Mouse (Mus musculus): ENCODE measurements around the gene Wnt8b. TPM values are rescaled to one million over a fixed set of nuclear protein-coding genes. Genes with fewer than 3 reads are reported as not detected.

Gene Wnt8b
- total RNA-seq, 1 experiment = 0.27 TPM

DNA sequence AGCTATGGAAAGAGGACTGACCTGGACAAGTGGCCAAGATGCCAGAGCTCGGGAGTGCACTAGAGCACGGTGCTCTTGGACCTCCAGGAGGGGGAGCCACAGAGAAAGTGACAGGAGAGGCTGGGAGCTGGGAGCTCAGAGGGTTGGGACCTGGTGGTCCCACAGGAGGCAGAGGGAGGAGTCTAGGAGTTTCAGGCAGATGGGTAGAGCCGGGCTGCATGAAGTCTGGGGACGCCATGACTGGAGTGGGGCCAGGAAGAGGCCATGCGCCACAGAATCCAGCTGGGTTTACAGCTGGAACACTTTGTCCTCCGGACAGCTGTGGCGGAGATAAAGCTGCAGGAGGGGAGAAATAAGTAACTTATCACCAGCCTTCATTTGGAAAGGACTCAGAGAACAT is 25.9 kb downstream of the Wnt8b start:
- in situ Hi-C loops (cut with MboI; ENCODE audit: low sequenced_read_pairs in 2 of 2, unreplicated experiment in 2 of 2) = no loop called here
- DNase-seq (ENCODE audit: low read depth, low spot score) = peak; percentile 65
- H3K9me3 ChIP-seq (ENCODE audit: control insufficient read depth, insufficient read depth, low read depth, low read length) = no peaks in the 10 kb centered on the region
- H3K36me3 ChIP-seq (ENCODE audit: control insufficient read depth, insufficient read depth, low read length, poor library complexity, severe bottlenecking) = no peaks in the 10 kb centered on the region
- no peak overlapping the region for H3K4me3 ChIP-seq (ENCODE audit: insufficient read depth in 1 of 2, low read depth in 1 of 2, low read length in 2 of 2, poor library complexity in 1 of 2, severe bottlenecking in 1 of 2)
- H3K9ac ChIP-seq (ENCODE audit: insufficient read depth, low read depth, low read length, poor library complexity, severe bottlenecking) = no peak overlapping the region; the same call in 1 of the 2 replicates
- H3K27ac ChIP-seq (ENCODE audit: insufficient read depth, low read depth, low read length, poor library complexity, severe bottlenecking) = no peak overlapping the region; the same call in 1 of the 2 replicates
- H3K4me1 ChIP-seq (ENCODE audit: control insufficient read depth in 2 of 2, insufficient read depth in 2 of 2, low read length in 2 of 2, poor library complexity in 1 of 2) = peaks cover 0 to 12% of the 10 kb centered on the region in 2 experiments; a peak in 2 of 4 replicates
- TF ChIP-seq MAFK (IDR thresholded peaks at IDR 0.05; ENCODE audit: insufficient read depth, low read depth, low read length) (no peak), CHD2 (IDR thresholded peaks at IDR 0.05; ENCODE audit: low read depth, low read length) (no peak), ZC3H11A (IDR thresholded peaks at IDR 0.05; ENCODE audit: borderline replicate concordance, low read depth, low read length) (no peak), ZNF384 (IDR thresholded peaks at IDR 0.05; ENCODE audit: low read depth, low read length) (no peak), HCFC1 (IDR thresholded peaks at IDR 0.05; ENCODE audit: borderline replicate concordance, insufficient read depth, low read length) (no peak)

DNA sequence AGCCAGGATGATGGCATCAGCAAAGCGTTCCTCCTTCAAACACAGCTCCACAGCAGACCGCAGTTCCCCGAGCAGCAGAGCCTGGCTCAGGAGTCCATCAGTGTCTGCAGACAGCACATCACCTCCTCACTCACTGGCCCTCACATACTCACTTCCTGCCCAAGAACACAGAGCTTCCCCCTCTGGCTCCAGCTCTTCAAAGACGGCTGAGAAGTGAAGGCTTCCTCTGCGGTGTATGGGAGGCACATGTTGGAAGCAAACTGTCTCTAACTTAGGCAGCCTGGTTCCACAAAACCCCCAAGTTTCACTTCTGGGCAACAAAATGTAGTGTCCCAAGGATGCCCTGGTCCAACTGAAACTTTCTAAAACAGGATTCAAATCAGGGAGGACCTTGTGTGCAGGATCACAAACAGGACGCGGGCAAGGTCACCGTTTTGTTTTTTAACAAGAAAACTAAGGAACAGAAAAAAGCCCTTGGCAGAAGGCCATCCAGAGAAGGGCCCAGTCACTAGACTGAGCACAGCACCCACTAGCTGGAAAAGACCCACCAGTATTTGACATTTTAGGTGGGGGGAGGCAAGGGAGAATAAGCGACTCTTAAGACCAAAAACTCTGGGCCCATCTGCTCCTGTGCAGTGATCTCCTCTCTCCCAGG is 32.4 kb downstream of the Wnt8b start:
- DNase-seq (ENCODE audit: low read depth, low spot score) = no peak
- in situ Hi-C loops (cut with MboI; ENCODE audit: low sequenced_read_pairs in 2 of 2, unreplicated experiment in 2 of 2) = no loop called here
- Histone ChIP-seq H3K4me3 (ENCODE audit: insufficient read depth in 1 of 2, low read depth in 1 of 2, low read length in 2 of 2, poor library complexity in 1 of 2, severe bottlenecking in 1 of 2) (no peak overlapping the region), H3K36me3 (ENCODE audit: control insufficient read depth, insufficient read depth, low read length, poor library complexity, severe bottlenecking) (no peaks in the 10 kb centered on the region; the same call in 1 of the 2 replicates), H3K4me1 (ENCODE audit: control insufficient read depth in 2 of 2, insufficient read depth in 2 of 2, low read length in 2 of 2, poor library complexity in 1 of 2) (no peaks in the 10 kb centered on the region), H3K9me3 (ENCODE audit: control insufficient read depth, insufficient read depth, low read depth, low read length) (no peaks in the 10 kb centered on the region), H3K27ac (ENCODE audit: insufficient read depth, low read depth, low read length, poor library complexity, severe bottlenecking) (no peak overlapping the region), H3K9ac (ENCODE audit: insufficient read depth, low read depth, low read length, poor library complexity, severe bottlenecking) (no peak overlapping the region)
- TF ChIP-seq HCFC1 (IDR thresholded peaks at IDR 0.05; ENCODE audit: borderline replicate concordance, insufficient read depth, low read length) = no peak
- TF ChIP-seq CHD2 (IDR thresholded peaks at IDR 0.05; ENCODE audit: low read depth, low read length) = no peak
- no peak for TF ChIP-seq MAFK (IDR thresholded peaks at IDR 0.05; ENCODE audit: insufficient read depth, low read depth, low read length)
- no peak for TF ChIP-seq ZNF384 (IDR thresholded peaks at IDR 0.05; ENCODE audit: low read depth, low read length)
- no peak for TF ChIP-seq ZC3H11A (IDR thresholded peaks at IDR 0.05; ENCODE audit: borderline replicate concordance, low read depth, low read length)

DNA sequence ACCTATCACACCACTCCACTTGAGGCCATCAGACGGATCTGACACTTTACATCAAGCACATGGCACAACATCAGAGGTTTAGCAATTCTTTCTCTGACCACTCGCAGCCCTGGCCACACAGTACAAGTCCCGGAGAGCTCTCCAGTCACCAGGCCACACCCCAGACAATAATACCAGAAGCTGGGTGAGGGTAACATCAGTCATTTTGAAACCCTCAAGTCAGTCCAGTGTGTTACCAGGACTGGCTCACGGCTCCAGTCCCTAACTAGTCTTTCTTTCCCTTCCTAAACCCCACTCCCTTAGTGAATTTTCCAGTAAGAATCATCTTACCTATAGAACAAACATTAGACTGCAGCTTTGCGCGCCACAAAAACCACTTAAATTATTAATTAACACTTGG is 36.7 kb downstream of the Wnt8b start:
- no peaks in the 10 kb centered on the region; a peak in 1 of 4 replicates for H3K4me1 ChIP-seq (ENCODE audit: control insufficient read depth in 2 of 2, insufficient read depth in 2 of 2, low read length in 2 of 2, poor library complexity in 1 of 2)
- in situ Hi-C loops (cut with MboI; ENCODE audit: low sequenced_read_pairs in 2 of 2, unreplicated experiment in 2 of 2) = no loop called here
- no peak overlapping the region for H3K4me3 ChIP-seq (ENCODE audit: insufficient read depth in 1 of 2, low read depth in 1 of 2, low read length in 2 of 2, poor library complexity in 1 of 2, severe bottlenecking in 1 of 2)
- H3K36me3 ChIP-seq (ENCODE audit: control insufficient read depth, insufficient read depth, low read length, poor library complexity, severe bottlenecking) = no peaks in the 10 kb centered on the region; the same call in 1 of the 2 replicates
- no peaks in the 10 kb centered on the region for H3K9me3 ChIP-seq (ENCODE audit: control insufficient read depth, insufficient read depth, low read depth, low read length)
- no peak overlapping the region for H3K27ac ChIP-seq (ENCODE audit: insufficient read depth, low read depth, low read length, poor library complexity, severe bottlenecking)
- no peak for DNase-seq (ENCODE audit: low read depth, low spot score)
- no peak for TF ChIP-seq ZNF384 (IDR thresholded peaks at IDR 0.05; ENCODE audit: low read depth, low read length)
- no peak for TF ChIP-seq HCFC1 (IDR thresholded peaks at IDR 0.05; ENCODE audit: borderline replicate concordance, insufficient read depth, low read length)
- no peak for TF ChIP-seq ZC3H11A (IDR thresholded peaks at IDR 0.05; ENCODE audit: borderline replicate concordance, low read depth, low read length)
- TF ChIP-seq CHD2 (IDR thresholded peaks at IDR 0.05; ENCODE audit: low read depth, low read length) = no peak
- no peak for TF ChIP-seq MAFK (IDR thresholded peaks at IDR 0.05; ENCODE audit: insufficient read depth, low read depth, low read length)
- no peak overlapping the region for H3K9ac ChIP-seq (ENCODE audit: insufficient read depth, low read depth, low read length, poor library complexity, severe bottlenecking)

DNA sequence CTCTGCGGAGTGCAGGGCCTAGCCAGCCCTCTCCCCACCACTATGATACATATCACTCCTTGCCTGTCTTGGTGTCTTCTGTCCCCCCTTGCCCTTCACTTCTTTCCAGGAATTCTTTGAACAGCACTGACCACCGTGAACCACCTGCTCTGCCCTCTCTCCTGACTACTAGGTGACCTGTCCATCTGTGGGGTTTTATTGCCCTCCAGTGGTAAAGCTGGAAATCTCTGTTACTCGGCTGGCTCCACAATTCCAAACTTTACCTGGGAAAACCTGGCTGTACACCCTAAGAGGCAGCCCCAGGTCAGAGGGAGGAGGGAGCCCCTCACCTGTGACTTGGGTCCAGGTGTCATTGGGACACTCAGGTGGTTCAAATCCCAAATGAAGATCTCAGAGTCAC is 42.1 kb downstream of the Wnt8b start:
- no peak overlapping the region for H3K4me3 ChIP-seq (ENCODE audit: insufficient read depth in 1 of 2, low read depth in 1 of 2, low read length in 2 of 2, poor library complexity in 1 of 2, severe bottlenecking in 1 of 2)
- no peak for TF ChIP-seq CHD2 (IDR thresholded peaks at IDR 0.05; ENCODE audit: low read depth, low read length)
- no peak for TF ChIP-seq HCFC1 (IDR thresholded peaks at IDR 0.05; ENCODE audit: borderline replicate concordance, insufficient read depth, low read length)
- no peak for TF ChIP-seq MAFK (IDR thresholded peaks at IDR 0.05; ENCODE audit: insufficient read depth, low read depth, low read length)
- TF ChIP-seq ZNF384 (IDR thresholded peaks at IDR 0.05; ENCODE audit: low read depth, low read length) = no peak
- no peak overlapping the region for H3K9ac ChIP-seq (ENCODE audit: insufficient read depth, low read depth, low read length, poor library complexity, severe bottlenecking)
- no peak overlapping the region for H3K27ac ChIP-seq (ENCODE audit: insufficient read depth, low read depth, low read length, poor library complexity, severe bottlenecking)
- no peaks in the 10 kb centered on the region; a peak in 1 of 4 replicates for H3K4me1 ChIP-seq (ENCODE audit: control insufficient read depth in 2 of 2, insufficient read depth in 2 of 2, low read length in 2 of 2, poor library complexity in 1 of 2)
- in situ Hi-C loops (cut with MboI; ENCODE audit: low sequenced_read_pairs in 2 of 2, unreplicated experiment in 2 of 2) = no loop called here
- no peak for DNase-seq (ENCODE audit: low read depth, low spot score)
- H3K36me3 ChIP-seq (ENCODE audit: control insufficient read depth, insufficient read depth, low read length, poor library complexity, severe bottlenecking) = no peaks in the 10 kb centered on the region; the same call in 1 of the 2 replicates
- H3K9me3 ChIP-seq (ENCODE audit: control insufficient read depth, insufficient read depth, low read depth, low read length) = no peaks in the 10 kb centered on the region

All from ES-E14 (cell line).